In genomic region chr17:47632181-47632840, GRCm38 (mm10) we compare ENCODE assay signal across 15 mouse cellular contexts. TPM values are rescaled to one million over a fixed set of nuclear protein-coding genes. Genes with fewer than 3 reads are reported as not detected.
A peak's percentile ranks its signal among the peaks of the same experiment; 100 is the strongest.
DNase-seq lines count a peak whose midpoint lies in the region; ATAC-seq lines count a peak whose summit lies in the region.
"Had no signal": no experiment of that assay in that cellular context is flagged by ENCODE, and none has a peak within 500 bp of the region (broad histone marks: within the 10 kb centered on the region; RNA-seq: fewer than 3 reads in every experiment).

No protein-coding gene starts in this region.

- H3K4me1 ChIP-seq in heart, embryonic 13.5 days, result peaks cover 34% of the 10 kb centered on the region
- peaks cover 15% of the 10 kb centered on the region for H3K4me1 ChIP-seq in heart, embryonic 11.5 days (ENCODE audit: control insufficient read depth, insufficient read depth, low read length)
- H3K4me1 ChIP-seq in forebrain, embryonic 13.5 days, result peaks cover 42% of the 10 kb centered on the region
- peaks cover 39% of the 10 kb centered on the region for H3K4me1 ChIP-seq in hindbrain, embryonic 15.5 days (replicated peaks)
- peaks cover 26% of the 10 kb centered on the region for H3K4me1 ChIP-seq in midbrain, embryonic 14.5 days (ENCODE audit: control insufficient read depth, insufficient read depth, low read length)

- H3K36me3 ChIP-seq in heart, embryonic 13.5 days, result peaks cover 19% of the 10 kb centered on the region
- H3K36me3 ChIP-seq in heart, embryonic 11.5 days (ENCODE audit: control insufficient read depth, insufficient read depth, low read length), result no peaks in the 10 kb centered on the region
- peaks cover 13% of the 10 kb centered on the region for H3K36me3 ChIP-seq in forebrain, embryonic 13.5 days (ENCODE audit: poor library complexity, severe bottlenecking)
- no peaks in the 10 kb centered on the region for H3K36me3 ChIP-seq in hindbrain, embryonic 15.5 days
- H3K36me3 ChIP-seq in midbrain, embryonic 14.5 days (ENCODE audit: control insufficient read depth, insufficient read depth, low read length), result peaks cover 15% of the 10 kb centered on the region; the same call in 1 of the 2 replicates
- H3K36me3 ChIP-seq: lung, embryonic 15.5 days had no signal

- WGBS in heart, embryonic 13.5 days, result 55% methylated on average over 4 of the region's 4 CpGs
- WGBS in heart, embryonic 11.5 days (ENCODE audit: insufficient replicate concordance), result 67% methylated on average over 4 of the region's 4 CpGs
- 74% methylated on average over 4 of the region's 4 CpGs for WGBS in forebrain, embryonic 13.5 days
- 70% methylated on average over 4 of the region's 4 CpGs for WGBS in hindbrain, embryonic 15.5 days
- 76% methylated on average over 4 of the region's 4 CpGs for WGBS in midbrain, embryonic 14.5 days

- no peak overlapping the region for H3K4me2 ChIP-seq in heart, embryonic 13.5 days
- H3K4me2 ChIP-seq in heart, embryonic 11.5 days, result no peak overlapping the region
- peak overlapping the region; percentile 40 for H3K4me2 ChIP-seq in forebrain, embryonic 13.5 days
- peak overlapping the region; percentile 35 for H3K4me2 ChIP-seq in hindbrain, embryonic 15.5 days
- peak overlapping the region; percentile 67 for H3K4me2 ChIP-seq in midbrain, embryonic 14.5 days (ENCODE audit: low read length)

- H3K27ac ChIP-seq in heart, embryonic 13.5 days (replicated peaks), result no peak overlapping the region
- no peak overlapping the region for H3K27ac ChIP-seq in heart, embryonic 11.5 days (ENCODE audit: low read depth, low read length)
- no peak overlapping the region for H3K27ac ChIP-seq in forebrain, embryonic 13.5 days
- H3K27ac ChIP-seq in hindbrain, embryonic 15.5 days (replicated peaks), result no peak overlapping the region
- H3K27ac ChIP-seq in midbrain, embryonic 14.5 days (replicated peaks; ENCODE audit: low read depth, low read length), result no peak overlapping the region
- H3K27ac ChIP-seq: limb, embryonic 12.5 days; lung, embryonic 15.5 days; stomach, postnatal 0 days had no signal

- H3K9me3 ChIP-seq in heart, embryonic 13.5 days, result no peaks in the 10 kb centered on the region
- no peaks in the 10 kb centered on the region for H3K9me3 ChIP-seq in heart, embryonic 11.5 days (replicated peaks; ENCODE audit: control insufficient read depth, low read length)
- no peaks in the 10 kb centered on the region for H3K9me3 ChIP-seq in forebrain, embryonic 13.5 days (replicated peaks)
- no peaks in the 10 kb centered on the region for H3K9me3 ChIP-seq in hindbrain, embryonic 15.5 days
- no peaks in the 10 kb centered on the region for H3K9me3 ChIP-seq in midbrain, embryonic 14.5 days (ENCODE audit: control insufficient read depth, low read length)
- H3K9me3 ChIP-seq: G1E; limb, embryonic 12.5 days; lung, embryonic 15.5 days had no signal

- no peak for DNase-seq in midbrain, embryonic 14.5 days
- no peak for DNase-seq in testis, postnatal 14 days (ENCODE audit: low spot score)
- DNase-seq in right cerebral cortex, postnatal 25 days, result no peak
- DNase-seq: adrenal gland, adult 8-10 months; cerebellum, postnatal 10 days; kidney, postnatal 36 days had no signal

- H3K9ac ChIP-seq in heart, embryonic 13.5 days, result 0 out of 2 replicates have a peak overlapping the region, but pooled peaks have one; percentile 37
- H3K9ac ChIP-seq in heart, embryonic 11.5 days (ENCODE audit: low read depth, low read length), result no peak overlapping the region
- H3K9ac ChIP-seq in forebrain, embryonic 13.5 days, result peak overlapping the region; percentile 37; the same call in 1 of the 2 replicates
- peak overlapping the region; percentile 9; the same call in 1 of the 2 replicates for H3K9ac ChIP-seq in hindbrain, embryonic 15.5 days
- no peak overlapping the region for H3K9ac ChIP-seq in midbrain, embryonic 14.5 days (replicated peaks; ENCODE audit: low read length)
- H3K9ac ChIP-seq: limb, embryonic 12.5 days; lung, embryonic 15.5 days had no signal

- H3K27me3 ChIP-seq in heart, embryonic 13.5 days (replicated peaks), result no peaks in the 10 kb centered on the region
- H3K27me3 ChIP-seq in heart, embryonic 11.5 days (ENCODE audit: control insufficient read depth, insufficient read depth, low read length), result no peaks in the 10 kb centered on the region
- H3K27me3 ChIP-seq in forebrain, embryonic 13.5 days, result no peaks in the 10 kb centered on the region
- H3K27me3 ChIP-seq in hindbrain, embryonic 15.5 days, result no peaks in the 10 kb centered on the region
- no peaks in the 10 kb centered on the region for H3K27me3 ChIP-seq in midbrain, embryonic 14.5 days (ENCODE audit: control insufficient read depth, insufficient read depth, low read length)
- H3K27me3 ChIP-seq: limb, embryonic 12.5 days; lung, embryonic 15.5 days had no signal

- no peak overlapping the region for H3K4me3 ChIP-seq in heart, embryonic 13.5 days
- no peak overlapping the region for H3K4me3 ChIP-seq in heart, embryonic 11.5 days (ENCODE audit: low read depth, low read length)
- 0 out of 2 replicates have a peak overlapping the region, but pooled peaks have one; percentile 1 for H3K4me3 ChIP-seq in forebrain, embryonic 13.5 days
- no peak overlapping the region for H3K4me3 ChIP-seq in hindbrain, embryonic 15.5 days
- H3K4me3 ChIP-seq in midbrain, embryonic 14.5 days (replicated peaks; ENCODE audit: low read depth, low read length), result no peak overlapping the region
- H3K4me3 ChIP-seq: lung, embryonic 15.5 days had no signal

- ATAC-seq in heart, embryonic 13.5 days (ENCODE audit: extremely low read depth, insufficient number of reproducible peaks, low FRiP score, low TSS enrichment), result no peak
- no peak for ATAC-seq in heart, embryonic 11.5 days (replicated peaks; ENCODE audit: insufficient number of reproducible peaks, low FRiP score, low TSS enrichment)
- no peak for ATAC-seq in forebrain, embryonic 13.5 days
- ATAC-seq in hindbrain, embryonic 15.5 days (ENCODE audit: low FRiP score, low read depth), result no peak
- ATAC-seq in midbrain, embryonic 14.5 days (ENCODE audit: low FRiP score, low TSS enrichment), result no peak
- ATAC-seq: inflammation-experienced regulatory T-cells, adult 6 months had no signal

RNA-seq across cellular contexts. Expression of gene Usp49, which starts 1.8 kb away (rescaled TPM):
- polyA plus RNA-seq in heart, embryonic 13.5 days (2015; fragmentation: Nextera tagmentation; extraction: Ambion mirVana), result 2.6 and 3.3 TPM in 2 replicates
- polyA plus RNA-seq in heart, embryonic 11.5 days (2014; fragmentation: Nextera tagmentation; extraction: Ambion mirVana), result 2.7 and 3.7 TPM in 2 replicates
- 10.2 and 11.2 TPM in 2 replicates for polyA plus RNA-seq in forebrain, embryonic 13.5 days (2015; fragmentation: Nextera tagmentation; extraction: Ambion mirVana)
- polyA plus RNA-seq in hindbrain, embryonic 15.5 days (2015; fragmentation: Nextera tagmentation; extraction: Ambion mirVana), result 6.3 and 8.2 TPM in 2 replicates
- polyA plus RNA-seq in midbrain, embryonic 14.5 days (2014; fragmentation: Nextera tagmentation; extraction: Ambion mirVana), result 7.5 and 7.6 TPM in 2 replicates

RNA-seq across cellular contexts. Expression of gene Gm20517, which starts 20.9 kb away (rescaled TPM):
- 1.2 and 2.1 TPM in 2 replicates for polyA plus RNA-seq in heart, embryonic 13.5 days (2015; fragmentation: Nextera tagmentation; extraction: Ambion mirVana)
- polyA plus RNA-seq in heart, embryonic 11.5 days (2014; fragmentation: Nextera tagmentation; extraction: Ambion mirVana), result 1.6 and 1.8 TPM in 2 replicates
- 1.7 and 3.0 TPM in 2 replicates for polyA plus RNA-seq in forebrain, embryonic 13.5 days (2015; fragmentation: Nextera tagmentation; extraction: Ambion mirVana)
- 2.0 and 2.5 TPM in 2 replicates for polyA plus RNA-seq in hindbrain, embryonic 15.5 days (2015; fragmentation: Nextera tagmentation; extraction: Ambion mirVana)
- polyA plus RNA-seq in midbrain, embryonic 14.5 days (2014; fragmentation: Nextera tagmentation; extraction: Ambion mirVana), result 3.1 and 3.2 TPM in 2 replicates

RNA-seq across cellular contexts. Expression of gene Med20, which starts 20.9 kb away (rescaled TPM):
- polyA plus RNA-seq in heart, embryonic 13.5 days (2015; fragmentation: Nextera tagmentation; extraction: Ambion mirVana), result 25.1 and 27.5 TPM in 2 replicates
- polyA plus RNA-seq in heart, embryonic 11.5 days (2014; fragmentation: Nextera tagmentation; extraction: Ambion mirVana), result 30.3 and 36.4 TPM in 2 replicates
- 42.6 and 45.2 TPM in 2 replicates for polyA plus RNA-seq in forebrain, embryonic 13.5 days (2015; fragmentation: Nextera tagmentation; extraction: Ambion mirVana)
- 41.2 and 43.9 TPM in 2 replicates for polyA plus RNA-seq in hindbrain, embryonic 15.5 days (2015; fragmentation: Nextera tagmentation; extraction: Ambion mirVana)
- polyA plus RNA-seq in midbrain, embryonic 14.5 days (2014; fragmentation: Nextera tagmentation; extraction: Ambion mirVana), result 48.1 and 49.5 TPM in 2 replicates

RNA-seq across cellular contexts. Expression of gene Bysl, which starts 21.0 kb away (rescaled TPM):
- polyA plus RNA-seq in heart, embryonic 13.5 days (2015; fragmentation: Nextera tagmentation; extraction: Ambion mirVana), result 24.1 and 24.8 TPM in 2 replicates
- 26.8 TPM in 2 replicates for polyA plus RNA-seq in heart, embryonic 11.5 days (2014; fragmentation: Nextera tagmentation; extraction: Ambion mirVana)
- 29.7 and 33.2 TPM in 2 replicates for polyA plus RNA-seq in forebrain, embryonic 13.5 days (2015; fragmentation: Nextera tagmentation; extraction: Ambion mirVana)
- 33.9 and 37.5 TPM in 2 replicates for polyA plus RNA-seq in hindbrain, embryonic 15.5 days (2015; fragmentation: Nextera tagmentation; extraction: Ambion mirVana)
- polyA plus RNA-seq in midbrain, embryonic 14.5 days (2014; fragmentation: Nextera tagmentation; extraction: Ambion mirVana), result 32.0 and 33.2 TPM in 2 replicates

RNA-seq across cellular contexts. Expression of gene Tomm6, which starts 55.9 kb away (rescaled TPM):
- 308 and 313 TPM in 2 replicates for polyA plus RNA-seq in heart, embryonic 13.5 days (2015; fragmentation: Nextera tagmentation; extraction: Ambion mirVana)
- polyA plus RNA-seq in heart, embryonic 11.5 days (2014; fragmentation: Nextera tagmentation; extraction: Ambion mirVana), result 322 and 360 TPM in 2 replicates
- polyA plus RNA-seq in forebrain, embryonic 13.5 days (2015; fragmentation: Nextera tagmentation; extraction: Ambion mirVana), result 295 and 350 TPM in 2 replicates
- 277 and 288 TPM in 2 replicates for polyA plus RNA-seq in hindbrain, embryonic 15.5 days (2015; fragmentation: Nextera tagmentation; extraction: Ambion mirVana)
- 298 and 333 TPM in 2 replicates for polyA plus RNA-seq in midbrain, embryonic 14.5 days (2014; fragmentation: Nextera tagmentation; extraction: Ambion mirVana)

Comparison
In these comparisons a context has a peak if more than half of its experiments do, and no peak if none do; other contexts are left out.
1. H3K9ac ChIP-seq: peak in heart, embryonic 13.5 days (single experiment), forebrain, embryonic 13.5 days (single experiment) and hindbrain, embryonic 15.5 days (single experiment); none in heart, embryonic 11.5 days (single experiment) and midbrain, embryonic 14.5 days (single experiment).
2. H3K4me2 ChIP-seq: peak in forebrain, embryonic 13.5 days (single experiment), hindbrain, embryonic 15.5 days (single experiment) and midbrain, embryonic 14.5 days (single experiment); none in heart, embryonic 13.5 days (single experiment) and heart, embryonic 11.5 days (single experiment).